Mouse (Mus musculus) bone marrow macrophage, adult 2 months (primary cell): Measurements from ENCODE around the gene Arhgap35.

Source experiments
- CTCF ChIP-seq: IDR thresholded peaks from 2 replicates; pipeline ENCODE4 v1.5.1; 2012; ENCODE audit warnings: low read depth, mild to moderate bottlenecking, low read length, moderate library complexity
- POLR2A ChIP-seq: IDR thresholded peaks from 2 replicates; pipeline ENCODE4 v1.6.1; 2012; ENCODE audit warnings: mild to moderate bottlenecking, low read depth, low read length, borderline replicate concordance

GRCm38 (mm10) chr7:16564491-16564890 lies 50.3 kb downstream of the Arhgap35 start:
- no peak for TF ChIP-seq POLR2A
- TF ChIP-seq CTCF, result no peak
